Mouse (Mus musculus): ENCODE data around the gene Grpel1. TPM values are rescaled to one million over a fixed set of nuclear protein-coding genes. Genes with fewer than 3 reads are reported as not detected.

Grpel1 gene
- polyA plus RNA-seq, 1 experiment from 2014 or later, result 63.7 TPM

DNA sequence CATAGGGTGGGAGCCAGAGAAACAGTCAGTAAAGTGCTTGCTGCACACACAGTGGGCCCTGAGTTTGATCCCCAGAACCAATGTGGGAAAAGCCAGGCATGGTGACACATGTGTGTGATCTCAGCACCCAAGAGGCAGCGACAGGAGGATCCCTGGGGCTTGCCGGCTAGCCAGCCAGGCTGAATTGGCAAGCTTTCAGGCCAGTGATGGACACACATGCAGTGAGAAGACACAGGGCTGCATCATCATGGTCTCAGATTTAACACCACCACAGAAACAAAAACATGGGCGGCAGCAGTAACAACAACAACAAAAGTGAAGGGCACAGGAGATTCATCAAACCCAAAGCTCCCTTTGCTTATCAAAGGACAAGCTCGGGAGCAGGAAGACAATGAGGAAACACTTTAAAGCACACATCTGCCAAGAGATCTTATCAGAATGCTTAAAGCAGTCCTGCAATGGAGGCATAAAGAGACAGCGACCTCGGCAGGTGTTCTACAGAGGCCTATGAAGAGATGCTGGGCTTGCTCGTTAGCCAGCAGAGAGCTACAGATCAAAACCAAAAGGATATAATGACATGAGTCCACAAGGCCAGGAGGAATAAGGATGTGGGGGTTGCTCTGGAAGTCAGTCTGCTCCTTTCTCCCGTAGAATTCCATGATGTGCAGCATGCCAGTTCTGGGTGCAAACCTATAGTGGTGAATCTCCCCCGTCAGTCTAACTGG is 18.5 kb upstream of the Grpel1 start:
- H3K36me3 ChIP-seq, result no peaks in the 10 kb centered on the region
- H3K4me1 ChIP-seq, result peaks cover 12% of the 10 kb centered on the region
- no peak for DNase-seq (ENCODE audit: low spot score)
- H3K4me3 ChIP-seq, result no peak overlapping the region
- WGBS, result 54% methylated on average over 9 of the region's 9 CpGs
- no peak overlapping the region for H3K27ac ChIP-seq (replicated peaks)
- no peaks in the 10 kb centered on the region for H3K9me3 ChIP-seq (replicated peaks)
- H3K27me3 ChIP-seq (ENCODE audit: low read depth, poor library complexity, severe bottlenecking), result peaks cover 22% of the 10 kb centered on the region

DNA sequence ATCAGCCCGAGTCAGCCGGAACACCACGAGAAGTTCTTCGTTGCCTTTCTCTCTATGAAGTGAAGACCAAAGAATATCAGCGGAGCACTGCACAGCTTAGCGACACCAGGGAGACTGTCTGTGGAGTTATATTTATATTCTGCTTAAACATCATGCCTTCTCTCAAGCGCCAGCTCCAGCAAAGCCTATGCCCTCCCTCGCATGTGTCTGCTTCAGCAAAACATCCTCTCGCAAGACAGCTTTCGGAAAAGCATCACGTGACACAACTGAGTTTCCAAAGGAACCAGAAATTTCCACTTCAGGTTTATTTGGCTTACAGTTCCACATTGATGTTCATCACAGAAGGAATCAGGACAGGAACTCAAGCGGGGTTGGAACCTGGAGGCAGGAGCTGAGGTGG is 16.9 kb upstream of the Grpel1 start:
- Histone ChIP-seq H3K4me1 (peaks cover 21% of the 10 kb centered on the region), H3K27me3 (ENCODE audit: low read depth, poor library complexity, severe bottlenecking) (peaks cover 22% of the 10 kb centered on the region), H3K9me3 (replicated peaks) (no peaks in the 10 kb centered on the region), H3K27ac (replicated peaks) (no peak overlapping the region), H3K36me3 (no peaks in the 10 kb centered on the region), H3K4me3 (no peak overlapping the region)
- 93% methylated on average over 12 of the region's 12 CpGs for WGBS
- DNase-seq (ENCODE audit: low spot score), result no peak

DNA sequence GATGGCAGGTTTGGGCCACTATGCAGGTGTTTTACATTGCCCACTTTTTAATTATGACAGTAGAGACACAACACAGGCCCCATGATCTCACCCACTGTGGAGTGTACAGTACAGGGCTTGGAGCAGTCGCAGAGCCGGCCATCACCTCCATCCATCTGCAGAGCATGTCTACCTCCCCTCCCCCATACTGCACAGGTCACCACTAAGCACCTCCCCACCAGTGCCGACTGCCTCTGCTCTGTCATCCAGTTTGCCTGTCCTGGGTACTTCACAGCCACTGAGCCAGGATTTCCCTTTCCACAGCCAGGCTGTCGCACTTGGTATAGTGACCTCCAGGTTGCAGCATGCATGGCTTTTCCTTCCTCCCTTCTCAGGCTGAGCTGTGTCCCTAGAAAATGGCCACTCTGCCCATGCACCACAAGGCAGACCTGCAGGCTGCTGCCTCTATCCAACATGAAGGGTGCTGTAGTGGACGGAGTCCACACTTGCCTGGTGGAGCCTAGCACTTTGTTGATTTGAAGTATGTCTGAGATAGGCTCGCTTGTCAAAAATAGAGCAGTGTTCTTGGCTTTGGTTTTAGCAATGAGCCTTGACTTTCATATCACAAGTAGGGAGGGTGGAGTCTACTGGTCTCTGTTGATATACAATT is 15.0 kb upstream of the Grpel1 start:
- 85% methylated on average over 6 of the region's 6 CpGs for WGBS
- H3K4me1 ChIP-seq, result peaks cover 21% of the 10 kb centered on the region
- DNase-seq (ENCODE audit: low spot score), result no peak
- no peaks in the 10 kb centered on the region for H3K36me3 ChIP-seq
- no peak overlapping the region for H3K27ac ChIP-seq (replicated peaks)
- peaks cover 13% of the 10 kb centered on the region for H3K27me3 ChIP-seq (ENCODE audit: low read depth, poor library complexity, severe bottlenecking)
- H3K4me3 ChIP-seq, result no peak overlapping the region
- no peaks in the 10 kb centered on the region for H3K9me3 ChIP-seq (replicated peaks)

DNA sequence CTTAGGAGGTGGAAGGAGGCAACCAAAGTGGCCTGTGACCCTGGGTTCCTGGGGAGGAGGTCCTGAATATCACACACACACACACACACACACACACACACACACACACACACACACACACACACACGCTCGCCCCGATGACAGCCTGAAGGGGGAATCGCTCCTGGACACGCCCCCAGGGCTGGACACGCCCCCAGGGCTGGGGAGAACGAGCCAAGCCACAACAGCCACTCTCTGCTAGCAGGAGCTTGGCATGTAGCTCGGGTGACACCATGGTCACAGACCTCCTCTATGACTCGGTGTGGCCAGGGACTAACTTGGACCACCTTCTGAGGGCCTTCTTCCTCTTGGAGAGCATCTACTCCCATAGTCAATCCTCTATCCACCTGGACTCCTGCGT is 13.7 kb upstream of the Grpel1 start:
- Histone ChIP-seq H3K4me3 (no peak overlapping the region), H3K4me1 (peaks cover 16% of the 10 kb centered on the region), H3K9me3 (replicated peaks) (no peaks in the 10 kb centered on the region), H3K36me3 (no peaks in the 10 kb centered on the region), H3K27me3 (ENCODE audit: low read depth, poor library complexity, severe bottlenecking) (0 out of 2 replicates have a peak, but pooled peaks cover under 1% of the 10 kb centered on the region), H3K27ac (replicated peaks) (no peak overlapping the region)
- 27% methylated on average over 10 of the region's 10 CpGs for WGBS
- DNase-seq (ENCODE audit: low spot score), result peak; percentile 31

DNA sequence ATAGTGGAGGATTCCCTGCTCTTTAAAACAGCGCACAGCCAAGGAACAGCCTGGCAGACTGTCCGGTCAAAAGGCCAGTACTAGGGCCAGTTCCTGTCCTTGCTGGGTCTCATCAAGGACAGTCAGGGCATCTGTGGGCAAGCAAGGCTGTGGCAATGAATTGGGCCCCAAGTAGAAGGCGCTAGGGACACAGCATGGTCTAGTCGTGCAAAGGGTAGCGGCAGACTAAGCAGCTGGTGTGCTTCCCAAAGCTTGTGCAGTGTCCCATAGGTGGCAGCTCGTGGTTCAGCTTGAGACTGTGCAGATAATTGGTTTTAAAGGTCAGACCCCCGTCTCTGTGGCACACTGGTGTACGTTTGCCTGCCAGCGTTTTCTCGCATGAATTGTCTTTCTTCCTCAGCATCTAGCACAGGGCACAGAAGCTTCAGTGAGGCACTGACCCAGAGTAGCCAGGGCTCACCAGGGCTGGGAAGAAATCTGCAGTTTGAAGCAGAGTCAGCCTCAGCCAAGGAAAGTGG is 12.9 kb upstream of the Grpel1 start:
- Histone ChIP-seq H3K9me3 (replicated peaks) (no peaks in the 10 kb centered on the region), H3K27ac (replicated peaks) (no peak overlapping the region), H3K36me3 (no peaks in the 10 kb centered on the region), H3K4me3 (no peak overlapping the region), H3K4me1 (peaks cover 16% of the 10 kb centered on the region), H3K27me3 (ENCODE audit: low read depth, poor library complexity, severe bottlenecking) (no peaks in the 10 kb centered on the region)
- 69% methylated on average over 10 of the region's 10 CpGs for WGBS
- DNase-seq (ENCODE audit: low spot score), result no peak

DNA sequence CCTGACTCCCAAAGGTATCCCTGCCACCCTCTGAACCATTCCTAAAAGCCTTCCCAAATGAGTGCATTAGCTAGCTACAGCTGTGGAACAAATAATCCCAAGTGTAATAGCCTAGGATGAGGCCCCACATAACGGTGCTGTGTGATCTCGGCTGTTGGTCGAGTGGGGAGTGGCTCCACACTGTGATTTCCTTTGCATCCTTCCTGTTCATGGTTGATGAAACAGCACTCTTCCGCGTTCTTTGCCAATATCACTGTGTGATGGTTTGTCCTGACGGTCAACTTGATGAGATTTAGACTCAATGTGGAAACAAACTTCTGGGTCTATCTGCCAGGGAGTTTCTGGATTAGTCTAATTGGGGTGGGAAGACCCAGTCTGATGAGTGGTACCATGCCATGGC is 12.0 kb upstream of the Grpel1 start:
- Histone ChIP-seq H3K27me3 (ENCODE audit: low read depth, poor library complexity, severe bottlenecking) (no peaks in the 10 kb centered on the region), H3K9me3 (replicated peaks) (no peaks in the 10 kb centered on the region), H3K4me1 (peaks cover 16% of the 10 kb centered on the region), H3K36me3 (no peaks in the 10 kb centered on the region), H3K4me3 (no peak overlapping the region), H3K27ac (replicated peaks) (no peak overlapping the region)
- no peak for DNase-seq (ENCODE audit: low spot score)
- WGBS, result 87% methylated on average over 6 of the region's 6 CpGs

DNA sequence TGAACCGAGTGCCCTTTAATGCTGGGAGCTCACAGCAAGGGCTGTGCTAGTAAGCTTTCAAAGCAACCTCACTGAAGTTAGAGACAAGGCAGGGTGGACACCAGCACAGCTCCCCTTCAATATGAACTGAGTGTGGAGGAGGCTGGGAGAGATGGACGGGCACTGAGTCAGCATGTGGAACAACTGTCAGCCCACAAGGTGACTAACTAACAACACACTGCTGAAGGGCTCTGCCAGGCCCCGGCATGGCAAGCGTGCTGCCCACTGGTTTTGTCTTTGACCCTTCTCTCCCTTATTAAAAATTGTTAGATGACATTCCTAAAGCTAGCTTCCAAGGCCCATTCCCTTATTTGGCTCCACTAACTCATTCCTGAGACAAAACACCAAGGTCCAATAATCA is 7.1 kb upstream of the Grpel1 start:
- no peaks in the 10 kb centered on the region for H3K9me3 ChIP-seq (replicated peaks)
- 81% methylated on average over 4 of the region's 4 CpGs for WGBS
- no peak overlapping the region for H3K4me3 ChIP-seq
- no peaks in the 10 kb centered on the region for H3K36me3 ChIP-seq
- peaks cover 15% of the 10 kb centered on the region for H3K4me1 ChIP-seq
- no peak overlapping the region for H3K27ac ChIP-seq (replicated peaks)
- DNase-seq (ENCODE audit: low spot score), result no peak
- peaks cover 23% of the 10 kb centered on the region for H3K27me3 ChIP-seq (ENCODE audit: low read depth, poor library complexity, severe bottlenecking)

DNA sequence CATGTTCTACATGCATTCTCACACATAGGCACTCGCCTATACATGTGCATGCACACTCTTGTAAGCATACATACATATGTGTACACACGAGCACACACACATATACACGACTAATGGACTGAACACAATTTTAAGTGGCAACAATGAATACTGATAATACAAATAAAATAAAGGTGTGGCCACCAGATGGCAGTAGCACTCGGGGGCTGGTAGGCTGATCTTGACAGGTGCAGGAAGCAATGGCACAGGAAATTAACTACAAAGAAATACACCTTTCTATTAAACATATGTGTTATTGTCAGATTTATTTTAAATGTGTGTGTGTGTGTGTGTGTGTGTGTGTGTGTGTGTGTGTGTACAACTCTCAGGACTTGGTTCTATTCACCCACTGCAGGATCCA is 5.9 kb upstream of the Grpel1 start:
- peaks cover 27% of the 10 kb centered on the region for H3K4me1 ChIP-seq
- no peaks in the 10 kb centered on the region for H3K36me3 ChIP-seq
- no peak overlapping the region for H3K27ac ChIP-seq (replicated peaks)
- WGBS, result 24% methylated on average over 4 of the region's 4 CpGs
- H3K27me3 ChIP-seq (ENCODE audit: low read depth, poor library complexity, severe bottlenecking), result peaks cover 23% of the 10 kb centered on the region
- peak; percentile 40 for DNase-seq (ENCODE audit: low spot score)
- H3K4me3 ChIP-seq, result no peak overlapping the region
- H3K9me3 ChIP-seq (replicated peaks), result no peaks in the 10 kb centered on the region

DNA sequence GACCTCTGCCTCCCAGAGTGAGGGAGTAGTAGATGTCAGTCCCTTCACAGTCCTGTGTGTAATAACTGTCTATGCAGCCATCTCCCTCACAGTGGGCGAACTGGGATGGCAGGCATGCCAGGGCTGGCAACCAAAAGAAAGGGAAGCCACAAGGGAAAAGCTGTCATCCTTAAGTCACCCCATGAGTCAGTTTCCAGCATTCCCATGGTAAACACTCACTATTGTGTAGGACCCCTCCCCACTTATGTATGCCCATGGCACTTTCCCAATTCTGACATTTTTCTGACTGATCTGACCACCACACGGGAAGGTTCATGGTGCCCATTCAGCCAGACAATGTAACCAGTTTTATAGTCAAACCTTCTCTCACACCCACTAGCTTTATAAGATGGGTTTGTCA is 4.1 kb upstream of the Grpel1 start:
- no peak overlapping the region for H3K4me3 ChIP-seq
- DNase-seq (ENCODE audit: low spot score), result no peak
- peaks cover 39% of the 10 kb centered on the region for H3K4me1 ChIP-seq
- no peak overlapping the region for H3K27ac ChIP-seq (replicated peaks)
- H3K9me3 ChIP-seq (replicated peaks), result no peaks in the 10 kb centered on the region
- 79% methylated on average over 2 of the region's 2 CpGs for WGBS
- H3K27me3 ChIP-seq (ENCODE audit: low read depth, poor library complexity, severe bottlenecking), result peaks cover 23% of the 10 kb centered on the region
- no peaks in the 10 kb centered on the region for H3K36me3 ChIP-seq

DNA sequence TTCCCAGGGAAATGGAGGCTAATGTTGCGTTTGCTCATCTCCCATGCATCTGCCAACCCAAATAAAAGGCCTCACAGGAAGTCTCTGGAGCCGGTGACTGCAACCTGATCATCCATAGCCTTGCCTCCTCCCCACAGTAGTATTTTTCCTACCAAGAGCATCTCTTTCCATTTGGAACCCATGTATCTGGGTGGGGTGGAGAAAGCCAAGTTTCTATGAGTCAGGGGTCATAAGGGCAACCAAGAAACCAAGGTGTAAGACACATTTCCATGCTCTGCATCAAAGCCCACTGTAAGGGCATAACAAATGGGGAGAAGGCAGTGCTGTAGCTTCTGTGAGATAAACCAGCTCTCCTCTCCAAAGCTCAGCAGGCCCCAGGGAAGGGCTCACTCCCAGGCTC is 3.6 kb upstream of the Grpel1 start:
- peaks cover 23% of the 10 kb centered on the region for H3K27me3 ChIP-seq (ENCODE audit: low read depth, poor library complexity, severe bottlenecking)
- H3K4me1 ChIP-seq, result peaks cover 40% of the 10 kb centered on the region
- H3K36me3 ChIP-seq, result no peaks in the 10 kb centered on the region
- no peaks in the 10 kb centered on the region for H3K9me3 ChIP-seq (replicated peaks)
- no peak overlapping the region for H3K4me3 ChIP-seq
- WGBS, result 73% methylated on average over 2 of the region's 2 CpGs
- H3K27ac ChIP-seq (replicated peaks), result no peak overlapping the region
- DNase-seq (ENCODE audit: low spot score), result no peak

DNA sequence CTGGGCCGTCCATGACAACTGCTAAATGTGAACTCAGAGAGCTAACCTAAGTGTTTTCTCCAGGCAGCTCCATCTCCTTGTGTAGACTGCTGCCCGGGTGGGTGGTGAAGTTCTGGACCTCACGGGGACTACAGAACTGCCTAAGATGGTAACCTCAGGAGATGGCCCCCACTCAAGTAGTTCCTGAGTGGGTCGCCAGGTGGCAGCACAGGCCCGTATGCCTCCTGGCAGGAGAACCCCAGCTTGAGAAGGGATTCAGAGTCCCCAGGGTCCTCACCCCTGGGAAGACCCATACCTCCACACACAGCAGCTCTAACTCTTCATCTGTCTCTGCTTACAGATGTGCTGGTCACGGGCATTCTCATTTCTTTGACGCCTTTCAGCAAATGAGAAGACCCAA is 2.0 kb upstream of the Grpel1 start:
- H3K36me3 ChIP-seq, result peaks cover 7% of the 10 kb centered on the region
- H3K27ac ChIP-seq (replicated peaks), result no peak overlapping the region
- 19% methylated on average over 7 of the region's 7 CpGs for WGBS

DNA sequence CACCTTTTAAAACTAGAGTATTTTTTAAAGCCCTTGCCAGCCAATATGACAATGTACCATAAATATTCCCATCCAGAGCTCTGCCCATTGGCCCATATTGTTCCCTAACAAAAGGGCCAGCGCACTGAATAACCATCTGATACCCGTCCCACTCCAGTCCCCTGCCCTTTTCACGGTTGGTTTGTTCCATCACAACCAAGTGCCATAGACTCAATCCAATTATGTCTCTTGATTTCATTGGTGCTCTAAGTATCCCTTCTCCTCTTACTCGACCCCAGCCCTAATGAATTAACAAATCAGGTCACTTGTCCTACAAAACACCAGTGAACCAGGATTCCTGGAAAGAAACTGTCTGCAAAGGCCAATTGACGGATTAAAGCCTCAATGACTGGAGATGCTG is 1.4 kb upstream of the Grpel1 start:
- Histone ChIP-seq H3K4me1 (peaks cover 47% of the 10 kb centered on the region), H3K27ac (replicated peaks) (no peak overlapping the region), H3K36me3 (peaks cover 13% of the 10 kb centered on the region), H3K27me3 (ENCODE audit: low read depth, poor library complexity, severe bottlenecking) (peaks cover 23% of the 10 kb centered on the region), H3K9me3 (replicated peaks) (no peaks in the 10 kb centered on the region), H3K4me3 (peak overlapping the region; percentile 98)
- peak; percentile 35 for DNase-seq (ENCODE audit: low spot score)
- 14% methylated on average over 5 of the region's 5 CpGs for WGBS

More for the DNA sequence above, 2.0 kb upstream of the Grpel1 start:
- DNase-seq (ENCODE audit: low spot score), result peak; percentile 77
- H3K4me3 ChIP-seq, result peak overlapping the region; percentile 16; the same call in 1 of the 2 replicates
- peaks cover 23% of the 10 kb centered on the region for H3K27me3 ChIP-seq (ENCODE audit: low read depth, poor library complexity, severe bottlenecking)
- no peaks in the 10 kb centered on the region for H3K9me3 ChIP-seq (replicated peaks)
- H3K4me1 ChIP-seq, result peaks cover 47% of the 10 kb centered on the region

DNA sequence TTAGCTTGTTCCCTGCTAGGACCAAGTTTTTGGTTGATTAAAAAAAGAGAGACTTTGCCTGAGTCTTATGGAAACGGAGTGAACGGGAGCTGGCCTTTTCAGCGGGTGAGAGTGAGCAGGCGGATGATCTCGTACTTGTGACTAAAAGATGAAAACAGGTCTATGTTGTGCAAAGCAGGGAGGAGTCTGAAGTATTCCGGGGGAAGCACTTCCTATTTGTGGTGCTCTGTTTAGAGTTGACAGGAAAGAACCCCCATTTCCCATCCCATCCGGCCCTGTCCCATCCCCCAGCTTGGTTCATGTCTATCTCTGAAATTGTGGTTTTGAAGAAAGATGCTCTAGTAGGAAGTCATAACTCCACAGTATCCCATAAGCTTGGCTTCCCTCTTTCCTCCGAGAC is 1.1 kb downstream of the Grpel1 start:
- peak overlapping the region; percentile 98 for H3K4me3 ChIP-seq
- peaks cover 38% of the 10 kb centered on the region for H3K36me3 ChIP-seq
- peaks cover 16% of the 10 kb centered on the region for H3K27me3 ChIP-seq (ENCODE audit: low read depth, poor library complexity, severe bottlenecking)
- no peak for DNase-seq (ENCODE audit: low spot score)
- 33% methylated on average over 8 of the region's 8 CpGs for WGBS
- peak overlapping the region; percentile 88; the same call in 1 of the 2 replicates for H3K27ac ChIP-seq (replicated peaks)
- H3K4me1 ChIP-seq, result peaks cover 43% of the 10 kb centered on the region
- no peaks in the 10 kb centered on the region for H3K9me3 ChIP-seq (replicated peaks)

All from midbrain, embryonic 10.5 days (tissue).